Mouse (Mus musculus): ENCODE data around the gene Tac4. TPM values are rescaled to one million over a fixed set of nuclear protein-coding genes. Genes with fewer than 3 reads are reported as not detected.
A peak's percentile ranks its signal among the peaks of the same experiment; 100 is the strongest.

Gene Tac4
- total and polyA plus RNA-seq, 3 experiments = 0.19 TPM; not detected in 2

GRCm38 (mm10) chr11:95291998-95292397 lies 30.7 kb downstream of the Tac4 start:
- Histone ChIP-seq H3K79me2 (replicated peaks; ENCODE audit: control insufficient read depth, extremely low read depth, insufficient read depth, poor library complexity, severe bottlenecking) (peaks cover 24% of the 10 kb centered on the region), H3K9me3 (replicated peaks; ENCODE audit: low read length) (no peaks in the 10 kb centered on the region), H3K4me1 (ENCODE audit: control insufficient read depth in 1 of 2, insufficient read depth in 2 of 2) (peaks cover 22 to 44% of the 10 kb centered on the region in 2 experiments), H3K36me3 (replicated peaks in 1 of 2; ENCODE audit: control insufficient read depth in 1 of 2, insufficient read depth in 1 of 2, low read length in 1 of 2) (peaks cover 45 to 69% of the 10 kb centered on the region in 2 experiments), H3K4me2 (ENCODE audit: insufficient read depth, low read depth, poor library complexity, severe bottlenecking) (peak overlapping the region; percentile 13), H3K4me3 (replicated peaks in 1 of 3; ENCODE audit: low read depth in 2 of 3, low read length in 2 of 3, poor library complexity in 1 of 3) (peak overlapping the region in 1 of 3 experiments; percentile 26), H3K27ac (ENCODE audit: insufficient read depth, low read depth) (peak overlapping the region; percentile 71), H3K27me3 (replicated peaks) (no peaks in the 10 kb centered on the region), H3K9ac (ENCODE audit: insufficient read depth, low read depth) (no peak overlapping the region)
- TF ChIP-seq SMC3 (IDR thresholded peaks at IDR 0.05; ENCODE audit: low read depth, low read length) (no peak), ZMIZ1 (IDR thresholded peaks at IDR 0.05; ENCODE audit: low read depth, low read length) (no peak), MXI1 (IDR thresholded peaks at IDR 0.05; ENCODE audit: low read depth, low read length) (no peak), RAD21 (IDR thresholded peaks at IDR 0.05; ENCODE audit: low read depth, low read length) (no peak), MEF2A (IDR thresholded peaks at IDR 0.05; ENCODE audit: borderline replicate concordance, low read depth, low read length) (peak; percentile 39; the same call in 1 of the 2 replicates), MAX (IDR thresholded peaks at IDR 0.05; ENCODE audit: low read length) (no peak; the same call in 1 of the 2 replicates), NRF1 (IDR thresholded peaks at IDR 0.05; ENCODE audit: low read depth, low read length) (peak; percentile 58), ETS1 (conservative IDR thresholded peaks at IDR 0.05; ENCODE audit: low read depth, low read length) (peak; percentile 39; the same call in 1 of the 2 replicates), CHD2 (IDR thresholded peaks at IDR 0.05; ENCODE audit: low read length) (no peak), NELFE (IDR thresholded peaks at IDR 0.05; ENCODE audit: low read depth, low read length) (no peak), USF2 (conservative IDR thresholded peaks at IDR 0.05; ENCODE audit: low read depth, low read length) (no peak), USF1 (IDR thresholded peaks at IDR 0.05; ENCODE audit: low read depth, low read length) (no peak), KAT2A (IDR thresholded peaks at IDR 0.05; ENCODE audit: insufficient replicate concordance, low read length) (no peak), CTCF (conservative IDR thresholded peaks at IDR 0.05 in 1 of 2, IDR thresholded peaks at IDR 0.05 in 1 of 2; ENCODE audit: low read depth in 2 of 2, low read length in 2 of 2) (no peak), JUN (IDR thresholded peaks at IDR 0.05; ENCODE audit: insufficient read depth, low read depth, low read length) (no peak), MYC (IDR thresholded peaks at IDR 0.05; ENCODE audit: low read depth, low read length) (peak; percentile 65; the same call in 1 of the 2 replicates), MAFK (IDR thresholded peaks at IDR 0.05; ENCODE audit: insufficient replicate concordance, low read length) (no peak), IRF4 (IDR thresholded peaks at IDR 0.05; ENCODE audit: low read depth, low read length) (peak; percentile 85; the same call in 1 of the 2 replicates), ELF1 (IDR thresholded peaks at IDR 0.05; ENCODE audit: low read depth, low read length) (no peak), JUND (conservative IDR thresholded peaks at IDR 0.05; ENCODE audit: low read depth, low read length) (no peak), BHLHE40 (IDR thresholded peaks at IDR 0.05; ENCODE audit: low read depth, low read length) (peak; percentile 43; the same call in 1 of the 2 replicates), EP300 (IDR thresholded peaks at IDR 0.05; ENCODE audit: low read length) (peak; percentile 90), UBTF (IDR thresholded peaks at IDR 0.05; ENCODE audit: low read depth, low read length) (no peak), TBP (conservative IDR thresholded peaks at IDR 0.05; ENCODE audit: low read depth, low read length) (no peak)
- in situ Hi-C loops (cut with MboI; ENCODE audit: low pct_ligation_motif_present, low pct_unique_long_range_greater_than_20kb, low sequenced_read_pairs) (no loop called here), dilution Hi-C loops (cut with MboI; ENCODE audit: extremely low pct_ligation_motif_present, extremely low pct_unique_long_range_greater_than_20kb, low sequenced_read_pairs) (no loop called here)
- DNase-seq (ENCODE audit: extremely low read depth) = peak; percentile 85
